Comparison of ENCODE assay signal across 14 mouse cellular contexts in the genomic region with DNA sequence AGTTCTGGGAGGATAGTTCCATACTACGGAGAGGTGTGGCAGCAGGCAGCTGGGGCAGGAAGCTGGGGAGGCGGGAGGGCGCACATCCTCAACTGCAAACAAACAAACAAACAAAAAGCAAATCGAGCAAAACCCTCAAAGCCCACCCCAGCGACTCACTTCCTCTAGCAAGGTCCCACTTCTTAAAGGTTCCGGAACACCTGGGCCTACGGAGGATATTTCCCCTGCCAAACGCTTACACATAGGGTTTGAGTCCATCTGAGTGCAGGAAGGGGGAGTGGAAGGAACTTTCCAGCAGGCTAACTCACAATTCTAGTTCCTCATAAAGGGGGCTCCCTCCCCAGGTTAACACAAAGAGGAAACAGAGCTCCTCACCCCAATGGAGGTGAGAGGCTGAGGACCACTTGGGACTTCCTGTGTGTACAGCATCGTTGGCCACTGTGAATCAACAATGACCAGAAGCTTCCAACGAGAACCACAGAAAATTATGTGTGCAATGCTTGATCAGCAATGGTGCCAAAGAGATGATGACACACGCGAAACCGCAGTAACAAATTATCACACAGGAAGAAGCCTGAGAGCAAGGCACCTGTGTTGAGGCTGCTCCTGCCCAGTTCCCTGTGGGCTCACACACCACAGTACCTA.
DNase-seq lines count a peak whose midpoint lies in the region; ATAC-seq lines count a peak whose summit lies in the region.
"Had no signal": no experiment of that assay in that cellular context is flagged by ENCODE, and none has a peak within 500 bp of the region (broad histone marks: within the 10 kb centered on the region; RNA-seq: fewer than 3 reads in every experiment).

No protein-coding gene starts in this region.

- H3K9me3 ChIP-seq in liver, embryonic 13.5 days (replicated peaks): no peaks in the 10 kb centered on the region
- no peaks in the 10 kb centered on the region for H3K9me3 ChIP-seq in forebrain, embryonic 11.5 days (ENCODE audit: control insufficient read depth, low read length)
- H3K9me3 ChIP-seq in midbrain, embryonic 16.5 days (replicated peaks; ENCODE audit: control insufficient read depth, low read length, poor library complexity, severe bottlenecking): no peaks in the 10 kb centered on the region
- H3K9me3 ChIP-seq: midbrain, embryonic 15.5 days had no signal

- no peak overlapping the region for H3K4me3 ChIP-seq in liver, embryonic 13.5 days (replicated peaks)
- no peak overlapping the region for H3K4me3 ChIP-seq in forebrain, embryonic 11.5 days (ENCODE audit: low read depth, low read length)
- H3K4me3 ChIP-seq in midbrain, embryonic 16.5 days (ENCODE audit: low read depth, low read length): no peak overlapping the region
- H3K4me3 ChIP-seq: erythroblast, embryonic 14.5 days; left cerebral cortex, adult 2 months; midbrain, embryonic 15.5 days had no signal

- 38% methylated on average over 13 of the region's 13 CpGs for WGBS in liver, embryonic 13.5 days (ENCODE audit: insufficient replicate concordance)
- 87% methylated on average over 13 of the region's 13 CpGs for WGBS in forebrain, embryonic 11.5 days
- 92% methylated on average over 13 of the region's 13 CpGs for WGBS in midbrain, embryonic 16.5 days

- peak; percentile 76 to 81 for DNase-seq in B cell, adult 2 months
- peak; percentile 53 to 68 for DNase-seq in CD8-positive naive resting alpha-beta T cell, adult 2 months (ENCODE audit: low read depth in 2 of 2, low spot score in 2 of 2)
- no peak for DNase-seq in liver, embryonic 13.5 days
- peak; percentile 82 to 84 for DNase-seq in spleen, postnatal 36 days (ENCODE audit: low spot score in 2 of 2)
- no peak for DNase-seq in embryo, embryonic 11 days
- DNase-seq in forebrain, embryonic 11.5 days (ENCODE audit: low spot score): no peak
- DNase-seq: heart, postnatal 36 days; kidney, postnatal 14 days; lung, adult 18-20 months had no signal

- H3K36me3 ChIP-seq in liver, embryonic 13.5 days: no peaks in the 10 kb centered on the region
- no peaks in the 10 kb centered on the region for H3K36me3 ChIP-seq in forebrain, embryonic 11.5 days (ENCODE audit: control insufficient read depth, insufficient read depth, low read length)
- no peaks in the 10 kb centered on the region for H3K36me3 ChIP-seq in midbrain, embryonic 16.5 days (ENCODE audit: control insufficient read depth, insufficient read depth, low read length)
- H3K36me3 ChIP-seq: midbrain, embryonic 15.5 days had no signal

- ATAC-seq in liver, embryonic 13.5 days (ENCODE audit: low read depth): no peak
- ATAC-seq in forebrain, embryonic 11.5 days (replicated peaks; ENCODE audit: low FRiP score): no peak
- ATAC-seq in midbrain, embryonic 16.5 days: no peak
- ATAC-seq: midbrain, embryonic 15.5 days; Patski had no signal

- H3K4me1 ChIP-seq in liver, embryonic 13.5 days (replicated peaks): peaks cover 58% of the 10 kb centered on the region
- H3K4me1 ChIP-seq in forebrain, embryonic 11.5 days (replicated peaks; ENCODE audit: control insufficient read depth, insufficient read depth, low read length): no peaks in the 10 kb centered on the region
- H3K4me1 ChIP-seq in midbrain, embryonic 16.5 days (ENCODE audit: control insufficient read depth, insufficient read depth, low read length): no peaks in the 10 kb centered on the region
- H3K4me1 ChIP-seq: midbrain, embryonic 15.5 days had no signal

- peak overlapping the region; percentile 15 for H3K4me2 ChIP-seq in liver, embryonic 13.5 days
- no peak overlapping the region for H3K4me2 ChIP-seq in forebrain, embryonic 11.5 days (ENCODE audit: low read depth, low read length, severe bottlenecking)
- no peak overlapping the region for H3K4me2 ChIP-seq in midbrain, embryonic 16.5 days (ENCODE audit: low read length)
- H3K4me2 ChIP-seq: midbrain, embryonic 15.5 days had no signal

- no peaks in the 10 kb centered on the region for H3K27me3 ChIP-seq in liver, embryonic 13.5 days
- no peaks in the 10 kb centered on the region for H3K27me3 ChIP-seq in forebrain, embryonic 11.5 days (ENCODE audit: control insufficient read depth, insufficient read depth, low read length)
- H3K27me3 ChIP-seq in midbrain, embryonic 16.5 days (ENCODE audit: control insufficient read depth, insufficient read depth, low read depth, low read length): no peaks in the 10 kb centered on the region
- H3K27me3 ChIP-seq: midbrain, embryonic 15.5 days; Patski had no signal

- no peak overlapping the region; the same call in 1 of the 2 replicates for H3K9ac ChIP-seq in liver, embryonic 13.5 days
- no peak overlapping the region for H3K9ac ChIP-seq in forebrain, embryonic 11.5 days (ENCODE audit: low read length)
- H3K9ac ChIP-seq in midbrain, embryonic 16.5 days (ENCODE audit: low read depth, low read length): no peak overlapping the region
- H3K9ac ChIP-seq: midbrain, embryonic 15.5 days had no signal

- peak overlapping the region; percentile 44; the same call in 1 of the 2 replicates for H3K27ac ChIP-seq in liver, embryonic 13.5 days
- no peak overlapping the region for H3K27ac ChIP-seq in forebrain, embryonic 11.5 days (ENCODE audit: low read depth, low read length)
- no peak overlapping the region for H3K27ac ChIP-seq in midbrain, embryonic 16.5 days (ENCODE audit: low read length)
- H3K27ac ChIP-seq: left cerebral cortex, adult 2 months; midbrain, embryonic 15.5 days had no signal

Comparison
In these comparisons a context has a peak if more than half of its experiments do, and no peak if none do; other contexts are left out.
1. DNase-seq: peak in B cell, adult 2 months (2 of 2), CD8-positive naive resting alpha-beta T cell, adult 2 months (2 of 2) and spleen, postnatal 36 days (2 of 2); none in liver, embryonic 13.5 days (single experiment), embryo, embryonic 11 days (single experiment) and forebrain, embryonic 11.5 days (single experiment).